Mouse (Mus musculus): ENCODE data around the gene Cd300ld2. TPM values are rescaled to one million over a fixed set of nuclear protein-coding genes. Genes with fewer than 3 reads are reported as not detected.

The Cd300ld2 gene
- polyA plus RNA-seq (2014; fragmentation: Illumina TruSeq; extraction: RNeasy Lipid Tissue Mini Kit (QIAGEN cat#74804); ENCODE audit: low replicate concordance), result not detected

GRCm38 (mm10) chr11:115016093-115016492, at the start of gene Cd300ld2:
Gene Cd300ld2, minus strand, starts transcription at chr11:115016193.

DNA sequence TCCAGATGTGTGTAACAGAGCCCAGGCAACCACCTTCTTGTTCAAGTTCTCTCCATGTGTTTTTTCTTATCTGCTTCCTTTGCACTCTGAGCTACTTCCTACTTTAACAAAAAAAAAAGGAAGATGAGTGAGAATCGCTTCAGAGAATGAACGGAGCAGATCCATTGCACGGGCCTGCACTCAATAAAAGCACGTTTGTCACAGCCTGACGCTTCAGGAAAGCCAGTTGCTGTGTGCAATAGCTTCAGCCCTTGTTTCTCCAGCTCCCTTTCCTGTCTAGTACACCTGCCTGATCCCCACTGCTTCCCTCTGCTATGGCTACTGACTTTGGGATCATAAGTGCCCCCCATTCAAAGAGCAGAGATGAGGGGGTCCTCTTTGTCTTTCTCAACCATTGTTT, 46.1 kb upstream of the Cd300ld2 start, which contains the start of gene Cd300e:
Gene Cd300e (minus strand): TSS at position 101 of the 400 bp plus-strand sequence.

DNA sequence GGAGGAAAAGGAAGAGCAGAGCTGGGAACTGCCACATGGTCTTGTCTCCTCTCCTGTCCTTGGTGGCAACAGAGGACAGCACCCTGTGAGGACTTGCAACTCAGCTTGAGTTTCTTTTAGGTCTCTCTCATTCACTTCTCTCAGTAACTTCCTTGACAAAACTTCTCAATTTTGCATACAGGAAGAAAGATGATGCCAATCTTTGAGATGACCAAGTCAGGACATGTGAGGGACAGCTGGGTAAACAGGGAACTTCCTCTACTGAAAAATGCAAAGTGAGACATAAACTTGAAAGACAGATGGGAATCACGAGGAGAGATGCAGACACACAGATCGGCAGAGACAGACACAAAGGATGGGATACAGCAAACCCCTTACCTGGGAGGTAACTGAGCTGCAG, 32.3 kb upstream of the Cd300ld2 start, which contains the start of gene Cd300ld3:
Gene Cd300ld3 (minus strand): TSS at position 151 of the 400 bp plus-strand sequence.

DNA sequence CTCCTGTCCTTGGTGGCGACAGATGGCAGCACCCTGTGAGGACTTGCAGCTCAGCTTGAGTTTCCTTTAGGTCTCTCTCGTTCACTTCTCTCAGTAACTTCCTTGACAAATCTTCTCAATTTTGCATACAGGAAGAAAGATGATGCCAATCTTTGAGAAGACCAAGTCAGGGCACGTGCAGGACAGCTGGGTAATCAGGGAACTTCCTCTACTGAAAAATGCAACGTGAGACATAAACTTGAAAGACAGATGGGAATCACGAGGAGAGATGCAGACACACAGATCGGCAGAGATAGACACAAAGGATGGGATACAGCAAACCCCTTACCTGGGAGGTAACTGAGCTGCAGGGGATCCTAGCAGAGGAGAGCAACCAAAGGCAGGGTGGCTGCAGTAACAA, 21.7 kb upstream of the Cd300ld2 start, which contains the start of gene Cd300ld5:
Gene Cd300ld5 (minus strand): TSS at position 101 of the 400 bp plus-strand sequence.

GRCm38 (mm10) chr11:115026912-115027311, 10.9 kb upstream of the Cd300ld2 start, which contains the start of gene Cd300ld4:
Gene Cd300ld4, minus strand, starts transcription at chr11:115027012.

DNA sequence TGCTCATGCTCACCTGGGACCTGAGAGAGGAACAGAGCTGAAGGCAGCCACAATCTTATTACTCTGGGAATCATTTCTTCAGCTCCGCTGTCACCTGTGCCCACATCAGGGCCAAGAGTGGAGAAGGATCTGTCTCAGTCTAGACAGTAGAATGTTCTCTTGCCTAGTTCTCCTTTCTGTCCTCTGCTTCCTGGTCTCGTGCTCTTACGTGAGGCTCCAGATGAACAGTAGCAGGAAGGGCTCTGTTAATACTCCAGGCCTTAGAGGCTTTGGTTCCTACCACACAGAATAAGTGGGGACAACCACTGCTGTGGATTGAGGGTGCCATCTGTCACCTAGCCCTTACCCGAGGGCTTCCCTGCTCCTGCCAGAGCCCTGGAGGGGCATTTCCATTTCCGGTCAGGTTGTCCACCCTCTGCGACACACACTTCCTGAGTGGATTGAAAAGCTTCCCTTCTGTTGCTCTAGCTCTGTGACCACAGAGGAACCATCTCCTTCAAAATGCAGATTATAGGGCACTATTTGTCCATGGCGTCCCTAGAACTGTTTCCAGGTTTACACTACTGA, 14.4 kb downstream of the Cd300ld2 start, which contains the start of gene Cd300c2:
Gene Cd300c2 (minus strand): TSS at position 407 of the 567 bp plus-strand sequence.

GRCm38 (mm10) chr11:114989793-114990192, 26.2 kb downstream of the Cd300ld2 start, which contains the start of gene Cd300ld:
Gene Cd300ld, minus strand, starts transcription at chr11:114989922.

GRCm38 (mm10) chr11:114968752-114969207, 47.2 kb downstream of the Cd300ld2 start, which contains the start of gene Cd300c:
Gene Cd300c, minus strand, starts transcription at chr11:114969157.

Other genes with a start within 250 kb of the Cd300ld2 start
- gene Btbd17, start 220.2 kb downstream of the Cd300ld2 start, polyA plus RNA-seq (2014; fragmentation: Illumina TruSeq; extraction: RNeasy Lipid Tissue Mini Kit (QIAGEN cat#74804); ENCODE audit: low replicate concordance), result not detected
- not detected for gene Gpr142, start 217.3 kb downstream of the Cd300ld2 start, polyA plus RNA-seq (2014; fragmentation: Illumina TruSeq; extraction: RNeasy Lipid Tissue Mini Kit (QIAGEN cat#74804); ENCODE audit: low replicate concordance)
- gene Gprc5c, start 165.0 kb downstream of the Cd300ld2 start, polyA plus RNA-seq (2014; fragmentation: Illumina TruSeq; extraction: RNeasy Lipid Tissue Mini Kit (QIAGEN cat#74804); ENCODE audit: low replicate concordance), result 0.33 TPM
- 6.1 TPM for gene Cd300a, start 126.2 kb downstream of the Cd300ld2 start, polyA plus RNA-seq (2014; fragmentation: Illumina TruSeq; extraction: RNeasy Lipid Tissue Mini Kit (QIAGEN cat#74804); ENCODE audit: low replicate concordance)
- gene Cd300lb, start 81.8 kb downstream of the Cd300ld2 start, polyA plus RNA-seq (2014; fragmentation: Illumina TruSeq; extraction: RNeasy Lipid Tissue Mini Kit (QIAGEN cat#74804); ENCODE audit: low replicate concordance), result not detected
- not detected for gene Cd300c, start 47.0 kb downstream of the Cd300ld2 start, polyA plus RNA-seq (2014; fragmentation: Illumina TruSeq; extraction: RNeasy Lipid Tissue Mini Kit (QIAGEN cat#74804); ENCODE audit: low replicate concordance)
- gene Cd300ld, start 26.3 kb downstream of the Cd300ld2 start, polyA plus RNA-seq (2014; fragmentation: Illumina TruSeq; extraction: RNeasy Lipid Tissue Mini Kit (QIAGEN cat#74804); ENCODE audit: low replicate concordance), result 1.8 TPM
- 0.67 TPM for gene Cd300c2, start 14.3 kb downstream of the Cd300ld2 start, polyA plus RNA-seq (2014; fragmentation: Illumina TruSeq; extraction: RNeasy Lipid Tissue Mini Kit (QIAGEN cat#74804); ENCODE audit: low replicate concordance)
- gene Cd300ld4, start 10.8 kb upstream of the Cd300ld2 start, polyA plus RNA-seq (2014; fragmentation: Illumina TruSeq; extraction: RNeasy Lipid Tissue Mini Kit (QIAGEN cat#74804); ENCODE audit: low replicate concordance), result not detected
- gene Cd300ld5, start 21.6 kb upstream of the Cd300ld2 start, polyA plus RNA-seq (2014; fragmentation: Illumina TruSeq; extraction: RNeasy Lipid Tissue Mini Kit (QIAGEN cat#74804); ENCODE audit: low replicate concordance), result not detected
- not detected for gene Cd300ld3, start 32.2 kb upstream of the Cd300ld2 start, polyA plus RNA-seq (2014; fragmentation: Illumina TruSeq; extraction: RNeasy Lipid Tissue Mini Kit (QIAGEN cat#74804); ENCODE audit: low replicate concordance)
- gene Cd300e, start 46.0 kb upstream of the Cd300ld2 start, polyA plus RNA-seq (2014; fragmentation: Illumina TruSeq; extraction: RNeasy Lipid Tissue Mini Kit (QIAGEN cat#74804); ENCODE audit: low replicate concordance), result 0.59 TPM
- 1.3 TPM for gene Rab37, start 75.2 kb upstream of the Cd300ld2 start, polyA plus RNA-seq (2014; fragmentation: Illumina TruSeq; extraction: RNeasy Lipid Tissue Mini Kit (QIAGEN cat#74804); ENCODE audit: low replicate concordance)
- 3.8 TPM for gene Cd300lf, start 117.8 kb upstream of the Cd300ld2 start, polyA plus RNA-seq (2014; fragmentation: Illumina TruSeq; extraction: RNeasy Lipid Tissue Mini Kit (QIAGEN cat#74804); ENCODE audit: low replicate concordance)
- gene Slc9a3r1, start 147.1 kb upstream of the Cd300ld2 start, polyA plus RNA-seq (2014; fragmentation: Illumina TruSeq; extraction: RNeasy Lipid Tissue Mini Kit (QIAGEN cat#74804); ENCODE audit: low replicate concordance), result 85.9 TPM
- 0.26 TPM for gene Tmem104, start 171.3 kb upstream of the Cd300ld2 start, polyA plus RNA-seq (2014; fragmentation: Illumina TruSeq; extraction: RNeasy Lipid Tissue Mini Kit (QIAGEN cat#74804); ENCODE audit: low replicate concordance)
- not detected for gene Nat9, start 171.7 kb upstream of the Cd300ld2 start, polyA plus RNA-seq (2014; fragmentation: Illumina TruSeq; extraction: RNeasy Lipid Tissue Mini Kit (QIAGEN cat#74804); ENCODE audit: low replicate concordance)